Mouse (Mus musculus) stomach, embryonic 16.5 days (tissue): ENCODE results near the gene Fam53a. TPM values are rescaled to one million over a fixed set of nuclear protein-coding genes. Genes with fewer than 3 reads are reported as not detected.

Experiments
- ATAC-seq: fragments of 200-750 bp; cut with Nextera tagmentation; 2 replicates; pipeline ENCODE4 v1.8.0; 2017; ENCODE audit warnings: moderate number of reproducible peaks, moderate TSS enrichment; ENCODE audit not compliant: insufficient read depth, low FRiP score
- H3K27ac ChIP-seq: fragments of 300-500 bp; sonication (generic); 2 replicates; pipeline ENCODE4 v1.5.1; 2014; ENCODE audit warnings: low read length
- H3K27me3 ChIP-seq: fragments of 300-500 bp; sonication (generic); 2 replicates; pipeline ENCODE4 v1.6.1; 2014; ENCODE audit warnings: low read length, control low read depth, mixed read lengths; ENCODE audit not compliant: control insufficient read depth, insufficient read depth
- H3K36me3 ChIP-seq: fragments of 300-500 bp; sonication (generic); 2 replicates; pipeline ENCODE4 v1.6.1; 2014; ENCODE audit warnings: low read length; ENCODE audit not compliant: control insufficient read depth, insufficient read depth
- H3K4me1 ChIP-seq: fragments of 300-500 bp; sonication (generic); 2 replicates; pipeline ENCODE4 v1.6.1; 2014; ENCODE audit warnings: low read length, control low read depth, mixed read lengths; ENCODE audit not compliant: control insufficient read depth, insufficient read depth
- H3K4me2 ChIP-seq: fragments of 300-500 bp; sonication (generic); 2 replicates; pipeline ENCODE4 v1.6.1; 2014; ENCODE audit warnings: low read depth, low read length, mixed read lengths
- H3K4me3 ChIP-seq: fragments of 300-500 bp; sonication (generic); replicated peaks from 2 replicates; pipeline ENCODE4 v1.5.1; 2014; ENCODE audit warnings: mild to moderate bottlenecking, low read length
- H3K9ac ChIP-seq: fragments of 300-500 bp; sonication (generic); 2 replicates; pipeline ENCODE4 v1.6.1; 2014; ENCODE audit warnings: low read length
- H3K9me3 ChIP-seq: fragments of 300-500 bp; sonication (generic); replicated peaks from 2 replicates; pipeline ENCODE4 v1.6.1; 2016; ENCODE audit warnings: low read length, control low read depth; ENCODE audit not compliant: control insufficient read depth
- WGBS: fragments of 180-500 bp; shearing (Covaris S2); extraction: QIAGEN DNeasy Blood & Tissue Kit; methylation state at CpG from one replicate; pipeline ENCODE4 v1.1.7; 2014; 5-methylcytosine and 5-hydroxymethylcytosine counted together
- polyA plus RNA-seq: library from polyadenylated mRNA; unstranded; fragments of >200 nt; fragmentation: Nextera tagmentation; extraction: Ambion mirVana; gene quantifications from 2 replicates; pipeline ENCODE4 v1.2.1, GENCODE M21; 2015

Fam53a gene
- 50.3 and 53.3 TPM in 2 replicates for polyA plus RNA-seq

GRCm38 (mm10) chr5:33629301-33629987, at the start of gene Fam53a, which contains the start of gene Gm9903:
TSS of gene Fam53a (minus strand) at chr5:33629635.
TSS of gene Gm9903 (plus strand) at chr5:33629925.
- Histone ChIP-seq H3K27me3 (no peaks in the 10 kb centered on the region), H3K27ac (peak within 1 kb of the TSS; percentile 93), H3K4me3 (peak within 1 kb of the TSS; percentile 95), H3K4me2 (peak within 1 kb of the TSS; percentile 95), H3K4me1 (peaks cover 18% of the 10 kb centered on the region), H3K9ac (peak within 1 kb of the TSS; percentile 89), H3K36me3 (no peaks in the 10 kb centered on the region), H3K9me3 (no peaks in the 10 kb centered on the region)
- peak; percentile 97 for ATAC-seq
- WGBS = under 1% methylated on average over 84 of the region's 99 CpGs

- H3K9me3 ChIP-seq = no peaks in the 10 kb centered on the region
- H3K27ac ChIP-seq = no peak overlapping the region
- H3K9ac ChIP-seq = no peak overlapping the region
- H3K4me2 ChIP-seq = no peak overlapping the region
- no peaks in the 10 kb centered on the region for H3K36me3 ChIP-seq
- no peaks in the 10 kb centered on the region for H3K4me1 ChIP-seq
- ATAC-seq = no peak
- H3K4me3 ChIP-seq = no peak overlapping the region
- 73% methylated on average over 5 of the region's 5 CpGs for WGBS
- no peaks in the 10 kb centered on the region for H3K27me3 ChIP-seq
These were observed 48.8 kb upstream of the Fam53a start for GRCm38 (mm10) chr5:33678244-33678643.

- no peaks in the 10 kb centered on the region for H3K27me3 ChIP-seq
- WGBS = 0% methylated on average over 1 of the region's 1 CpGs
- ATAC-seq = no peak
- H3K9ac ChIP-seq = no peak overlapping the region
- H3K27ac ChIP-seq = no peak overlapping the region
- H3K9me3 ChIP-seq = no peaks in the 10 kb centered on the region
- H3K4me2 ChIP-seq = no peak overlapping the region
- H3K4me1 ChIP-seq = no peaks in the 10 kb centered on the region
- no peaks in the 10 kb centered on the region for H3K36me3 ChIP-seq
- no peak overlapping the region for H3K4me3 ChIP-seq
These were observed 46.5 kb upstream of the Fam53a start for GRCm38 (mm10) chr5:33675964-33676363.

DNA sequence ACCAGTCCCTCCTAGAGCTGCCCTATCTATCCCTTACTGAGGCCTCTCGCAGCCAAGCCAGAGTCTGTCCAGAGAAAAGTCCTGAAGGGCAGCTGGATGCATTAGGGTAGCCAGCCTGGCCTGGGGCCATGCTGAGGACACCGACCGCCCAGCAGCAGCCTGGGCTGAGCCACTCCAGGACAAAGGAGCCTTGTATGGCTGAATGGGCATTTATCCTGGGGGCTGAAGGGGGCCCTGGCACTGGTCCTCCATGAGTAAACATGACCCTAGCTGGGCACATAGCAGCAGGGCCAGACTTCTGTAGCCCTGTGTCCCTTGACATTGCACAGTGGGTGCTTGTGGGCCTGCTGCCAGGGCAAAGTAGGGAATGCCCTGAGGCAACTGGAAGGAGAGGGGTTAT, 45.0 kb upstream of the Fam53a start:
- no peak overlapping the region for H3K27ac ChIP-seq
- no peaks in the 10 kb centered on the region for H3K27me3 ChIP-seq
- 81% methylated on average over 3 of the region's 3 CpGs for WGBS
- no peak overlapping the region for H3K9ac ChIP-seq
- no peaks in the 10 kb centered on the region for H3K9me3 ChIP-seq
- H3K4me3 ChIP-seq = no peak overlapping the region
- H3K4me2 ChIP-seq = no peak overlapping the region
- H3K4me1 ChIP-seq = no peaks in the 10 kb centered on the region
- ATAC-seq = peak; percentile 64; the same call in 1 of the 2 replicates
- peaks cover under 1% of the 10 kb centered on the region; the same call in 1 of the 2 replicates for H3K36me3 ChIP-seq

DNA sequence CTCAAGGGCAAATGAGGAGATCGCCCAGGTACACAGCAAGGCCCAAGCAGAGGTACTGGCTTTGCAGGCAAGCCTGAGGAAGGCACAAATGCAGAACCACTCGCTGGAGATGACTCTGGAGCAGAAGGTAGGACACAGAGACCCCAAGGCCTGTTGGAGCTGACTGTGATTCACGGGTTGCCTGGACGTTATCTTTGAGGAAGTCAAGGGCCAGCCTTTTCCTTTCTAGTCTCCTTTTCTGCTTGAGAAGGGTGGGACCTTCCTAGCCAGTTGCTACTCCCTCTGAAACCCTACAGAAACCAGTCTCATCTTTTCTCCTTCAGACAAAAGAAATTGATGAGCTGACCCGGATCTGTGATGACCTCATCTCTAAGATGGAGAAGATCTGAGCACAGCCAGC, 42.2 kb upstream of the Fam53a start:
- Histone ChIP-seq H3K27me3 (no peaks in the 10 kb centered on the region), H3K27ac (no peak overlapping the region), H3K9me3 (no peaks in the 10 kb centered on the region), H3K9ac (no peak overlapping the region), H3K4me2 (no peak overlapping the region), H3K4me3 (no peak overlapping the region), H3K36me3 (peaks cover 13% of the 10 kb centered on the region), H3K4me1 (no peaks in the 10 kb centered on the region)
- no peak for ATAC-seq
- WGBS = 67% methylated on average over 5 of the region's 5 CpGs

DNA sequence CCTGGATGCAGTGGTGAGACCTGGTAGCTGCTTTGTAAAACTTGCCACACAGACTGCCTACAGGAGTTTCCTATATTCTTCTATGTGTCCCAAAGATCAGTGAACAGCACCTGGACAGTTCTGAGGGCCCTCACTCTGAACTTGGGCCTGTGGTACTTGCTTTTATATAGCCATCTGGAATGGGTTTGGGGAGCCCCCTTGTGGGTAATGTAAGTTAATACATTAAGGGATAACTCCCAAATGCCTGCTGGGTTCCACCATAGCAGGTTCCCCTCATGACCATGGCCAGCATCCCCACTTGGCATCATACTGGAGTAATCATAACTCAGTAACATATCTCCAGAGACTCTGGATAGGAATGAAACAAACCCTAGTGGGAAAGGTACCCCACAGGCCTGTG, 38.8 kb upstream of the Fam53a start:
- Histone ChIP-seq H3K9me3 (no peaks in the 10 kb centered on the region), H3K36me3 (peaks cover 13% of the 10 kb centered on the region), H3K4me3 (no peak overlapping the region), H3K4me2 (no peak overlapping the region), H3K27me3 (no peaks in the 10 kb centered on the region), H3K27ac (no peak overlapping the region), H3K4me1 (no peaks in the 10 kb centered on the region), H3K9ac (no peak overlapping the region)
- ATAC-seq = no peak

GRCm38 (mm10) chr5:33658664-33659050, 29.2 kb upstream of the Fam53a start:
- H3K4me2 ChIP-seq = peak overlapping the region; percentile 81
- H3K4me3 ChIP-seq = peak overlapping the region; percentile 86
- peak overlapping the region; percentile 88 for H3K9ac ChIP-seq
- H3K4me1 ChIP-seq = peaks cover 25% of the 10 kb centered on the region
- no peaks in the 10 kb centered on the region; the same call in 1 of the 2 replicates for H3K36me3 ChIP-seq
- no peaks in the 10 kb centered on the region for H3K9me3 ChIP-seq
- no peaks in the 10 kb centered on the region for H3K27me3 ChIP-seq
- peak overlapping the region; percentile 79 for H3K27ac ChIP-seq
- under 1% methylated on average over 26 of the region's 26 CpGs for WGBS
- ATAC-seq = 0 out of 2 replicates have a peak, but pooled peaks have one; percentile 0

DNA sequence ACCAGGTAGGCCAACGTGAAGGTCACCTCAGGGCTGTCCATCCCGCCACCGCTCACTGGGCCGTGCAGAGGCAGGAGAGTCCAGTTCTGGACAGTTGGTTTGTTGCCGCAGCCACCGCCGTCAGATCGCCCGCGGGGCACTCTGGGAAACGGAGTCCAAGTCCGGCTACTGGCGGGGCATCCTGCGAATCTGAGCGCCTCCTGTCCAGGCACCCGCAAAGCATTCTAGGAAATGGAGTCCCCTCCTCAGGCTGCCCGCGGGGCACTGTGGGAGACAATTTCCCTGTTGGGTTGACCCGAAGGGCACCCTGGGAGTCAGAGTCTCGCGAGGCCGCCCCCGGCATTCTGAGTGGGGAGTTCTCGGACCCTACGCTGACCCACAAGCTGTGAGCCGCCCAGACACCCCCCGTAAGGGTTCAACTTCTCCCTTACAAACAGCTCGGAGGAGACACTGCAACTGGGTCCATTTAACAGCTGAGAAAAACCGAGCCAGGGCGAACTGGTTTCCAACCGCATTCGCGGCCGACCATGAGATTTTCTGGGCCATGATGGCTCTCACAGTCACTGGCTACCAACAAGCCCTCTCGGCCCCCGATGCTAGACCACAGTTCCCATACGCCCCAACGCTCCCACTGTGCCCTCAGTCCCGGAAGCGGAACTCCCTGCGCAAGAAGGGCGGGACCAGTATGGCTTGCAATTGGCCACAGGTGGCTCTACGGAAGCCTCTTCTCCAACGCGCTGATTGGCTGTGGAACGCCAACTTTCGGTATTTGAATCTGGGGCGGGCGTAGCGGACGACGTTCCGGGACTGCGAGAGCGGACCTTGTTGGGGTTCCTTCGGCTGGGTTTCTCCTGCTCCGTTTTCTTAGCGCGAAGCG, 28.6 kb upstream of the Fam53a start, which contains the start of the genes Tacc3 and Tmem129:
Tacc3 (plus strand) TSS at position 342 of the 877 bp plus-strand sequence.
Tmem129 (minus strand) TSS at position 630 of the 877 bp plus-strand sequence.
- Histone ChIP-seq H3K9ac (peak within 1 kb of the TSS; percentile 88), H3K4me3 (peak within 1 kb of the TSS; percentile 86), H3K27ac (peak within 1 kb of the TSS; percentile 99), H3K36me3 (no peaks in the 10 kb centered on the region; the same call in 1 of the 2 replicates), H3K4me1 (peaks cover 25% of the 10 kb centered on the region), H3K27me3 (no peaks in the 10 kb centered on the region), H3K4me2 (peak within 1 kb of the TSS; percentile 94), H3K9me3 (no peaks in the 10 kb centered on the region)
- WGBS = under 1% methylated on average over 60 of the region's 60 CpGs
- ATAC-seq = peak; percentile 97
